Mouse (Mus musculus) forebrain, embryonic 10.5 days (tissue): ENCODE data around the gene Arl2bp. TPM values are rescaled to one million over a fixed set of nuclear protein-coding genes. Genes with fewer than 3 reads are reported as not detected.

Source experiments
- DNase-seq: peaks from one replicate; pipeline ENCODE4 v3.0.0-alpha.2; 2017; ENCODE audit warnings: low spot score; ENCODE audit errors: extremely low spot score
- H3K27ac ChIP-seq: fragments of 300-500 bp; sonication (generic); 2 replicates; pipeline ENCODE4 v1.5.1; 2016; ENCODE audit warnings: mild to moderate bottlenecking
- H3K27me3 ChIP-seq: fragments of 300-500 bp; sonication (generic); 2 replicates; pipeline ENCODE4 v1.6.1; 2016; ENCODE audit warnings: mild to moderate bottlenecking; ENCODE audit not compliant: poor library complexity, severe bottlenecking
- H3K36me3 ChIP-seq: fragments of 300-500 bp; sonication (generic); replicated peaks from 2 replicates; pipeline ENCODE4 v1.6.1; 2016; ENCODE audit warnings: mild to moderate bottlenecking, moderate library complexity
- H3K4me1 ChIP-seq: fragments of 300-500 bp; sonication (generic); 2 replicates; pipeline ENCODE4 v1.6.1; 2016
- H3K4me3 ChIP-seq: fragments of 300-500 bp; sonication (generic); 2 replicates; pipeline ENCODE4 v1.5.1; 2016; ENCODE audit warnings: mild to moderate bottlenecking, moderate library complexity
- H3K9me3 ChIP-seq: fragments of 300-500 bp; sonication (generic); 2 replicates; pipeline ENCODE4 v1.6.1; 2016; ENCODE audit warnings: mild to moderate bottlenecking, moderate library complexity
- WGBS: fragments of 180-500 bp; shearing (Covaris S2); methylation state at CpG from one replicate; pipeline ENCODE4 v1.1.7; 2016; 5-methylcytosine and 5-hydroxymethylcytosine counted together
- polyA plus RNA-seq: library from polyadenylated mRNA; unstranded; fragments of >200 nt; fragmentation: Nextera tagmentation; extraction: Ambion mirVana; gene quantifications from 2 replicates; pipeline ENCODE4 v1.2.1, GENCODE M21; 2016

Arl2bp gene
- polyA plus RNA-seq, 1 experiment from 2014 or later = 223 TPM

DNA sequence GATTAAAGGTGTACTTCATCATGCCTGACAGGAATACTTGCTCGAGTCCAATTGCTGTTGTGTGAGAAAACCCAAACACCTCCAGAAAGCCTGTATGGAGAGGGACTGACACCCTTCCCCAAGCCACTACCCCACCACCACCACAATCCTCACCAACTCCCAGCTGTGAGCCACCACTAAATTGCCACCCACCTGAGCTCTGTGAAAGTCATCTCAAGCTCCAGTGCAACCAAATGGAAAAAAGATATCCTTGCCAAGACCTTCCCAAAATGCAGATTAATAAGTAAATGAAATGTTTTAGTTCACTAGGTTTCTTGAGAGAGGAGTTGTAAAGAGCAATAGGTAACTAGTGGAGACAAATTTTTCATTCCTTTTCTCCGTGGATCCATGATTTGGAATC, 1.7 kb upstream of the Arl2bp start:
- WGBS = 83% methylated on average over 2 of the region's 2 CpGs
- H3K36me3 ChIP-seq = peaks cover 35% of the 10 kb centered on the region
- H3K9me3 ChIP-seq = no peaks in the 10 kb centered on the region
- H3K4me1 ChIP-seq = peaks cover 26% of the 10 kb centered on the region
- no peaks in the 10 kb centered on the region for H3K27me3 ChIP-seq
- DNase-seq = no peak
- H3K4me3 ChIP-seq = no peak overlapping the region
- no peak overlapping the region for H3K27ac ChIP-seq

GRCm38 (mm10) chr8:94674384-94674783, 8.0 kb downstream of the Arl2bp start:
- H3K9me3 ChIP-seq = no peaks in the 10 kb centered on the region
- no peak for DNase-seq
- WGBS = 88% methylated on average over 5 of the region's 5 CpGs
- H3K27ac ChIP-seq = no peak overlapping the region
- no peak overlapping the region for H3K4me3 ChIP-seq
- peaks cover 15% of the 10 kb centered on the region for H3K4me1 ChIP-seq
- H3K27me3 ChIP-seq = no peaks in the 10 kb centered on the region
- H3K36me3 ChIP-seq = peaks cover 73% of the 10 kb centered on the region

GRCm38 (mm10) chr8:94675923-94676322, 9.5 kb downstream of the Arl2bp start:
- no peak for DNase-seq
- no peaks in the 10 kb centered on the region for H3K9me3 ChIP-seq
- no peaks in the 10 kb centered on the region for H3K27me3 ChIP-seq
- H3K4me1 ChIP-seq = peaks cover 15% of the 10 kb centered on the region
- 84% methylated on average over 6 of the region's 6 CpGs for WGBS
- H3K36me3 ChIP-seq = peaks cover 58% of the 10 kb centered on the region
- H3K27ac ChIP-seq = no peak overlapping the region
- no peak overlapping the region for H3K4me3 ChIP-seq

GRCm38 (mm10) chr8:94678582-94678981, 12.2 kb downstream of the Arl2bp start:
- WGBS = 62% methylated on average over 9 of the region's 9 CpGs
- H3K36me3 ChIP-seq = peaks cover 31% of the 10 kb centered on the region
- H3K4me3 ChIP-seq = no peak overlapping the region
- no peak for DNase-seq
- H3K27me3 ChIP-seq = no peaks in the 10 kb centered on the region
- no peaks in the 10 kb centered on the region for H3K9me3 ChIP-seq
- peak overlapping the region; percentile 74 for H3K27ac ChIP-seq
- peaks cover 15% of the 10 kb centered on the region for H3K4me1 ChIP-seq

- no peaks in the 10 kb centered on the region for H3K27me3 ChIP-seq
- H3K27ac ChIP-seq = no peak overlapping the region
- H3K9me3 ChIP-seq = no peaks in the 10 kb centered on the region
- no peak for DNase-seq
- WGBS = 86% methylated on average over 3 of the region's 3 CpGs
- peaks cover 15% of the 10 kb centered on the region for H3K4me1 ChIP-seq
- H3K36me3 ChIP-seq = peaks cover 16% of the 10 kb centered on the region; the same call in 1 of the 2 replicates
- no peak overlapping the region for H3K4me3 ChIP-seq
Measured at GRCm38 (mm10) chr8:94680414-94680813, 14.0 kb downstream of the Arl2bp start.

- peaks cover 10% of the 10 kb centered on the region for H3K4me1 ChIP-seq
- no peak overlapping the region for H3K27ac ChIP-seq
- no peaks in the 10 kb centered on the region for H3K9me3 ChIP-seq
- DNase-seq = no peak
- H3K27me3 ChIP-seq = no peaks in the 10 kb centered on the region
- H3K36me3 ChIP-seq = no peaks in the 10 kb centered on the region
- WGBS = 86% methylated on average over 16 of the region's 16 CpGs
- no peak overlapping the region for H3K4me3 ChIP-seq
Measured at GRCm38 (mm10) chr8:94682732-94683524, 16.5 kb downstream of the Arl2bp start.

- Histone ChIP-seq H3K9me3 (no peaks in the 10 kb centered on the region), H3K36me3 (no peaks in the 10 kb centered on the region), H3K27me3 (no peaks in the 10 kb centered on the region), H3K4me1 (no peaks in the 10 kb centered on the region), H3K27ac (no peak overlapping the region), H3K4me3 (no peak overlapping the region)
- WGBS = 82% methylated on average over 4 of the region's 4 CpGs
- no peak for DNase-seq
Measured at GRCm38 (mm10) chr8:94684287-94684686, 17.9 kb downstream of the Arl2bp start.

DNA sequence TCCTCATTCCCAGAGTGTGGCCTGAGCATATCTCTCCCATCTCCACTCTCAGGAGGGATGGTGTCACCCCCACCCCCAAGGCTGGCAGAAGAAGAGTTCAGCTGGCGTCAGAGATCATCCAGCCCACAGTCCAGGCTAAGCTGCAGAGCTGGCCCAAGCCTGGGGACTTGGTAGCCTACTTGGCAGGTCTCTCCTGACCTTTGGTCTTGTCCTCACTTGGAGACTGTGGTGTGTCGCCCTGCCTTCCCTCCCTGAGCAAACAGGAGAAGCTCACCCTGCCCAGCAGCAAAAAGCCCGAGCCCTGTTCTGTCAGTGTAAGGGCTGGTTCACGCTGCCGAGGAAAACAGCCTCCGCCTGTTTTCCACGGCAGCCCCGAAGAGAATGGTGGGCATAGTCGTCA, 19.6 kb downstream of the Arl2bp start:
- no peak overlapping the region for H3K4me3 ChIP-seq
- no peak for DNase-seq
- H3K9me3 ChIP-seq = no peaks in the 10 kb centered on the region
- H3K27me3 ChIP-seq = no peaks in the 10 kb centered on the region
- no peaks in the 10 kb centered on the region for H3K36me3 ChIP-seq
- no peak overlapping the region for H3K27ac ChIP-seq
- H3K4me1 ChIP-seq = no peaks in the 10 kb centered on the region
- WGBS = 83% methylated on average over 9 of the region's 9 CpGs

GRCm38 (mm10) chr8:94694701-94695100, 28.3 kb downstream of the Arl2bp start:
- no peak for DNase-seq
- Histone ChIP-seq H3K27me3 (peaks cover 68% of the 10 kb centered on the region), H3K9me3 (no peaks in the 10 kb centered on the region), H3K4me3 (peak overlapping the region; percentile 56; the same call in 1 of the 2 replicates), H3K27ac (no peak overlapping the region), H3K4me1 (peaks cover 26% of the 10 kb centered on the region), H3K36me3 (no peaks in the 10 kb centered on the region)
- WGBS = 3% methylated on average over 6 of the region's 6 CpGs

- Histone ChIP-seq H3K4me1 (peaks cover 26% of the 10 kb centered on the region), H3K27me3 (peaks cover 68% of the 10 kb centered on the region), H3K4me3 (peak overlapping the region; percentile 56), H3K27ac (no peak overlapping the region), H3K9me3 (no peaks in the 10 kb centered on the region), H3K36me3 (no peaks in the 10 kb centered on the region)
- no peak for DNase-seq
- WGBS = under 1% methylated on average over 31 of the region's 31 CpGs
Measured at GRCm38 (mm10) chr8:94695341-94695993, 29.1 kb downstream of the Arl2bp start.

DNA sequence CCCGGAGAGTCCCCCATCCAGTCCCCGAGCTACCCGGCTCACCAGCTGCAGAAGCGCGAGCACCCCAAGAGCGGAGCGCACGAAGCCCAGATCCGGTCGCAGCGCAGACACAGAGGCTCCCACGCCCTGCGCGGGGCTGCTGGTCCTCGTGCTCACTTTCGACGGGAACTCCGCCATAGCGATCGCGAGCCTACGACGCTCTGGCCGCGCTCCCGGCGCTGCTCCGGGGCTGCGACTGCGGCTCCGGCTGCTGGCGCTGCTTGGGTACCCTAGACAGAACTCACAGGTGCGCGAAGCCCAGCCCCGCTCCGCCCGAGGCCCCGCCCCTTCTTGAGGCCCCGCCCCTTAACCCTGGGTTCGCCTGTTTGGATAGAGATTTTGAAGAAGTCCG, 29.6 kb downstream of the Arl2bp start, which contains the start of gene Pllp:
Pllp (minus strand) TSS at position 285 of the 391 bp plus-strand sequence.
- H3K36me3 ChIP-seq = no peaks in the 10 kb centered on the region
- H3K27ac ChIP-seq = no peak within 1 kb of the TSS
- peak within 1 kb of the TSS; percentile 56 for H3K4me3 ChIP-seq
- H3K9me3 ChIP-seq = no peaks in the 10 kb centered on the region
- peak; percentile 28 for DNase-seq
- peaks cover 26% of the 10 kb centered on the region for H3K4me1 ChIP-seq
- under 1% methylated on average over 41 of the region's 41 CpGs for WGBS
- H3K27me3 ChIP-seq = peaks cover 68% of the 10 kb centered on the region

DNA sequence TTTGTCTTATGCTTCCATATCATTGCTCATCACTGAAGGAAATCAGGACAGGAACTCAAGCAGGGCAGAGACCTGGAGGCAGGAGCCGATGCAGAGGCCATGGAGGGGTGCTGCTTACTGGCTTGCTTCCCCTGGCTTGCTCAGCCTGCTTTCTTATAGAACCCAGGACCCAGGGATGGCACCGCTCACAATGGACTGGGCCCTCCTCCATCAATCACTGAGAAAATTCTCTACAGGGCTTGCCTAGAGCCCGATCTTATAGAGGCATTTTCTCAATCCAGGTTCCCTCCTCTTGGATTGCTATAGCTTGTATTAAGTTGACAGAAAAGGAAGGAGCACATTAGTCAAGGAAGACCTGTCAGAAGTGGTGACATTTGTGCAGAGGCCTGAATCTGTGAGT, 30.2 kb downstream of the Arl2bp start:
- Histone ChIP-seq H3K27me3 (peaks cover 68% of the 10 kb centered on the region), H3K27ac (no peak overlapping the region), H3K36me3 (no peaks in the 10 kb centered on the region), H3K9me3 (no peaks in the 10 kb centered on the region), H3K4me1 (peaks cover 26% of the 10 kb centered on the region), H3K4me3 (peak overlapping the region; percentile 56; the same call in 1 of the 2 replicates)
- WGBS = 56% methylated on average over 3 of the region's 3 CpGs
- DNase-seq = no peak

GRCm38 (mm10) chr8:94697956-94698355, 31.6 kb downstream of the Arl2bp start:
- no peak for DNase-seq
- H3K27ac ChIP-seq = no peak overlapping the region
- H3K27me3 ChIP-seq = peaks cover 55% of the 10 kb centered on the region
- 79% methylated on average over 6 of the region's 6 CpGs for WGBS
- no peak overlapping the region for H3K4me3 ChIP-seq
- H3K36me3 ChIP-seq = no peaks in the 10 kb centered on the region
- H3K4me1 ChIP-seq = peaks cover 31% of the 10 kb centered on the region
- no peaks in the 10 kb centered on the region for H3K9me3 ChIP-seq
